Mouse (Mus musculus): Measurements from ENCODE around the gene Crb3. TPM values are rescaled to one million over a fixed set of nuclear protein-coding genes. Genes with fewer than 3 reads are reported as not detected.

Gene Crb3
- polyA plus RNA-seq, 1 experiment = 395 TPM

DNA sequence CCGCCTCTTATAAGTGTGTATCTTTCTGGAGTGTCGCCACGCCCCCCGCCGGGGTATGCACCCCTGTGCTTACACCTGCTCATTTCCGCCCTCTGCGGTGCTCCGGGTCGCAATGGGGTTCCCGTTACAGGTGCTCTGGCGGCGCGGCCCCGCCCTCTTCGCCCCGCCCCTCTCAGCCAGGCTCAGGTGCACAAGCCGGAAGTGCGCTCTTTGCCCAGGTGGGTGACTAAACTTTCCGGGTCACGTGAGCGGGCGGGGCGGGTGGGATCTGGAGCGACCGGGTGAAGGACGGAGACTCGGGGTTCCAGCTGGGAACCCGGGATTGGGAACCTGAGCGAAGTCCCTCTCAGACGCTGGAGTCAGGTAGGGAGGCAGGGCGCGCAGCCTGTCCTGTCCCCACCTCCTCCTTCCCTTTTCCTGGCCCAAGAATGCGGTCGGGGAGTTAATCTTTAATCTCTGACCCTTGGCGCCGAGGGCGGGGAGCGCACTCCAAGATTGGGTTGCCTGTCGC, 3.2 kb downstream of the Crb3 start:
- H3K36me3 ChIP-seq (ENCODE audit: control insufficient read depth, insufficient read depth, low read length) = peaks cover 21% of the 10 kb centered on the region
- peak overlapping the region; percentile 72 for H3K4me3 ChIP-seq (ENCODE audit: low read depth, low read length)
- no peaks in the 10 kb centered on the region for H3K27me3 ChIP-seq (ENCODE audit: control insufficient read depth, insufficient read depth, low read length)
- H3K4me1 ChIP-seq (ENCODE audit: control insufficient read depth, insufficient read depth, insufficient read length, low read length) = peaks cover 13% of the 10 kb centered on the region; the same call in 1 of the 2 replicates
- 2% methylated on average over 39 of the region's 39 CpGs for WGBS
- no peak for TF ChIP-seq CTCF (IDR thresholded peaks at IDR 0.05; ENCODE audit: extremely low read depth, insufficient read length, insufficient replicate concordance, low read depth, low read length)
- TF ChIP-seq POLR2A (IDR thresholded peaks at IDR 0.05; ENCODE audit: low read depth, low read length) = peak; percentile 67; the same call in 1 of the 2 replicates
- peak overlapping the region; percentile 98 for H3K27ac ChIP-seq (ENCODE audit: insufficient read depth, low read depth, low read length)

DNA sequence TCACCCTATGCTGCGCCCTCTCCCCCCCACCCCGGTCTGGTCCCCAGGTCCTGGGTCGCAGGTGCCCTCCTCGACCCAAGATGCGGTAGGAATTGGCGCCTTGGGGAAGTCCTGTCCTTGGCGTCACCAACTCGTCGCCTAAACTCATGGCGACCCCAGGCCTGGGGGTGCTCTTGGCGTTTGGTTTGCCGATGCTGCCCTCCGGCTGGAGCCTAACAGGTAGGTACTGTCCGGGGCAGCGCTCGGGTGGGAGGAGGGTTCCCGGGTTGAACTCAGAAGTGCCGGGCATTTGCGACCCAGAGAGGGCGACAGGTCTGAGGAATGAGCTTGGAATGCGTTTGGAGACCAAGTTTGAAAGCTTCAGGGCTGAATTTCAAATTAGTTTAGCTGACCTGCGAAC, 3.6 kb downstream of the Crb3 start:
- Histone ChIP-seq H3K36me3 (ENCODE audit: control insufficient read depth, insufficient read depth, low read length) (peaks cover 26% of the 10 kb centered on the region), H3K27me3 (ENCODE audit: control insufficient read depth, insufficient read depth, low read length) (no peaks in the 10 kb centered on the region), H3K4me1 (ENCODE audit: control insufficient read depth, insufficient read depth, insufficient read length, low read length) (peaks cover 13% of the 10 kb centered on the region; the same call in 1 of the 2 replicates), H3K27ac (ENCODE audit: insufficient read depth, low read depth, low read length) (peak overlapping the region; percentile 98), H3K4me3 (ENCODE audit: low read depth, low read length) (peak overlapping the region; percentile 72)
- TF ChIP-seq POLR2A (IDR thresholded peaks at IDR 0.05; ENCODE audit: low read depth, low read length) (no peak), CTCF (IDR thresholded peaks at IDR 0.05; ENCODE audit: extremely low read depth, insufficient read length, insufficient replicate concordance, low read depth, low read length) (no peak)
- 5% methylated on average over 22 of the region's 22 CpGs for WGBS

DNA sequence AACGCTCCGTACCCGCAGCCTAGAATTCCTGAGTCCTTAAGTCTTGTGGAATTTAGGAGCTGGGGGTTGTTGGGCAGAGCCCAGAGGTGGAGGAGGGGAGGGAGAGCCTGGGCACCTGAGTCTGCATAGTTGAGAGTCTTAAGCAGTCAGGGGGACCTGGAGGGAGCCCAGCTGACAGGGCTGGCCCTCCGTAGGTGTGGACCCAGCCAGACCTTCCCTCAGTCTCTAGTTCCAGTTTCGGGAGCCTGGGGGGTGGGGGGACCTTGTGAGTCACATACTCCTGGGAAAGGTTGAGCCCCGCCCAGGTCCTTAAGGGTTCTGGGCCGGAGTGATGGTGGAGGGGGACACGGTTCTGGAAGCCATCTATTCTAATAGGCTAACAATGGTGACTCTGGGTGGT, 4.1 kb downstream of the Crb3 start:
- Histone ChIP-seq H3K36me3 (ENCODE audit: control insufficient read depth, insufficient read depth, low read length) (peaks cover 28% of the 10 kb centered on the region), H3K27ac (ENCODE audit: insufficient read depth, low read depth, low read length) (peak overlapping the region; percentile 98), H3K4me1 (ENCODE audit: control insufficient read depth, insufficient read depth, insufficient read length, low read length) (peaks cover 13% of the 10 kb centered on the region; the same call in 1 of the 2 replicates), H3K27me3 (ENCODE audit: control insufficient read depth, insufficient read depth, low read length) (no peaks in the 10 kb centered on the region), H3K4me3 (ENCODE audit: low read depth, low read length) (peak overlapping the region; percentile 72)
- TF ChIP-seq POLR2A (IDR thresholded peaks at IDR 0.05; ENCODE audit: low read depth, low read length) (peak; percentile 28; the same call in 1 of the 2 replicates), CTCF (IDR thresholded peaks at IDR 0.05; ENCODE audit: extremely low read depth, insufficient read length, insufficient replicate concordance, low read depth, low read length) (no peak)
- 8% methylated on average over 8 of the region's 8 CpGs for WGBS

DNA sequence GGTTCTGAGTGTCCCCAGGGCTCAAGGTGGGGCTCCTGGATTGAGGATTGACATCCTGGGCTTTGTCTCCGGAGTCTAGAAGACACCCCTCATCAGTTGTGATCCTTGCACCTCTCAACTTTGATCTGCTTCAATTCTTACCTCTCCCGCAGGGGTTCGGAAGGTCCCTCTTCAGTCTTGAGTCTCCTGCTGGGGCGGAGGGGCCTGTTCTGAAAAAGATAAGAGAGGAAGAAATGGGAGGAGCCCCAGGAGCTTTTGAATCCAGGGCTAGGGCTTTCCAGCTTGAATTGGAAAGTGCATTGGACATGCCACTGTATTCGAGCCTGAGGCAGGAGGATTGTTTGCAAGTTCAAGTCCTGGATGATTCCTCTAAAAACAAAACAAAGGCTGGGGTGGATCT, 8.0 kb downstream of the Crb3 start:
- H3K27me3 ChIP-seq (ENCODE audit: control insufficient read depth, insufficient read depth, low read length) = no peaks in the 10 kb centered on the region
- no peak overlapping the region for H3K27ac ChIP-seq (ENCODE audit: insufficient read depth, low read depth, low read length)
- peaks cover 33% of the 10 kb centered on the region for H3K36me3 ChIP-seq (ENCODE audit: control insufficient read depth, insufficient read depth, low read length)
- 79% methylated on average over 5 of the region's 5 CpGs for WGBS
- H3K4me1 ChIP-seq (ENCODE audit: control insufficient read depth, insufficient read depth, insufficient read length, low read length) = peaks cover 8% of the 10 kb centered on the region; the same call in 1 of the 2 replicates
- no peak overlapping the region for H3K4me3 ChIP-seq (ENCODE audit: low read depth, low read length)
- TF ChIP-seq POLR2A (IDR thresholded peaks at IDR 0.05; ENCODE audit: low read depth, low read length) (no peak), CTCF (IDR thresholded peaks at IDR 0.05; ENCODE audit: extremely low read depth, insufficient read length, insufficient replicate concordance, low read depth, low read length) (no peak)

DNA sequence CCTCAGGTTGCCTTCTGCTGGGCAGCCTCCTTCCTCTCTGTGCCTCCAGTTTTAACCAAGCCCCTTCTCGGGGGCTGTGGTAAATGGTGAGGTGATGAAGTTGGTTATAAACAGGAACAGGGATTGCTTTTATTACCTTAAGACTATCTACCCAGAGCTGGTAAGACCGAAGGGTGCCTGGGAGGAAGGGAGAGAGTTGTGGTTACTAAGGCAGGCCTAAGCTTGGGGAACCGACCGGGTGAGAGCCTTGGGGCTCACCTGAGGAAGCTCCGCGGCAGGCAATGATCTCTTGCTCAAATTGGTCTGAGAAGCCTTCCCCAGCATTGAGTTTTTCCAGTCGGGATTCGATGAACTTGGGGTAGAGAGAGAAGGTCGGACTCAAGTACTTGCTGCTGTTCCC, 11.4 kb downstream of the Crb3 start:
- no peak overlapping the region for H3K27ac ChIP-seq (ENCODE audit: insufficient read depth, low read depth, low read length)
- peaks cover 2% of the 10 kb centered on the region; the same call in 1 of the 2 replicates for H3K4me1 ChIP-seq (ENCODE audit: control insufficient read depth, insufficient read depth, insufficient read length, low read length)
- H3K4me3 ChIP-seq (ENCODE audit: low read depth, low read length) = no peak overlapping the region
- 19% methylated on average over 9 of the region's 9 CpGs for WGBS
- H3K27me3 ChIP-seq (ENCODE audit: control insufficient read depth, insufficient read depth, low read length) = no peaks in the 10 kb centered on the region
- no peak for TF ChIP-seq CTCF (IDR thresholded peaks at IDR 0.05; ENCODE audit: extremely low read depth, insufficient read length, insufficient replicate concordance, low read depth, low read length)
- no peak for TF ChIP-seq POLR2A (IDR thresholded peaks at IDR 0.05; ENCODE audit: low read depth, low read length)
- peaks cover 29% of the 10 kb centered on the region for H3K36me3 ChIP-seq (ENCODE audit: control insufficient read depth, insufficient read depth, low read length)

DNA sequence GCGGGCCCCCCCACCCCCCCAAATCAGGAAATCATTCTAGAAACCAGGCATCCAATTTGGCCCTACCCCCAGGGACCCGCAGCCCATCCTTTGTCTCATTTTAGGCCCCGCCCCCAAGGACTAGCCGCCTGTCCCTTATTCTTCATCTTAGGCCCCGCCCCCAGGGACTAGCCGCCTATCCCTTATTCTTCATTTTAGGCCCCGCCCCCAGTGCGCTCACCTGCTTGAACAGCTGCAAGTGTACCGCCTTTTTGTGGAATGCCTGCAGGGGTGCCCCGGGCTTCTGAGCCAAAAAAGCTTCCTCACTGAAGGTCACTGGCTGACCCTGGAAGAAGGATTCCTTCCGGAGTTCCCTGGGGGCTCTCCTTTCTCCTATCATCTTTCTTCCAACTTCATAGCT, 11.8 kb downstream of the Crb3 start:
- Histone ChIP-seq H3K4me1 (ENCODE audit: control insufficient read depth, insufficient read depth, insufficient read length, low read length) (no peaks in the 10 kb centered on the region), H3K27me3 (ENCODE audit: control insufficient read depth, insufficient read depth, low read length) (no peaks in the 10 kb centered on the region), H3K36me3 (ENCODE audit: control insufficient read depth, insufficient read depth, low read length) (peaks cover 25% of the 10 kb centered on the region), H3K4me3 (ENCODE audit: low read depth, low read length) (no peak overlapping the region), H3K27ac (ENCODE audit: insufficient read depth, low read depth, low read length) (no peak overlapping the region)
- 11% methylated on average over 11 of the region's 11 CpGs for WGBS
- no peak for TF ChIP-seq CTCF (IDR thresholded peaks at IDR 0.05; ENCODE audit: extremely low read depth, insufficient read length, insufficient replicate concordance, low read depth, low read length)
- TF ChIP-seq POLR2A (IDR thresholded peaks at IDR 0.05; ENCODE audit: low read depth, low read length) = no peak

DNA sequence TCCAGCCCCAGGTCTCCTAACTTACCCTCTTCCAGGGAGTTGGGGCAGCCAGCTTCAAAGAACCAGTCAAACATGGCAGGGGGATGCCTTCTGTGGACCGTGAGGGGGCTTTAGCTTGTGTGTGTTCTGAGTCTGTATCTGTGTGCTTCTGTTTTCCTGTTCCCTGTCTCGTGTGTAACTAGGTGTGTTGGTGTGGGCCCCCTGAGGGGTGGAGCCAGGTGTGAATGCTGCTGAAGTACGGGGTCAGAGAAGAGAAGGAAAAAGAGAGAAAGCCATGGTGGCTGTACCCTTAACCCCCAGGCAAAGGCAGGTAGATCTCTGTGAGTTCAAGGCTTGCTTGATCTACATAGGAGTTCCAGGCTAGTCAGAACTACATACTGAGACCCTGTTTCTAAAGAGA, 18.0 kb downstream of the Crb3 start:
- no peaks in the 10 kb centered on the region; the same call in 1 of the 2 replicates for H3K4me1 ChIP-seq (ENCODE audit: control insufficient read depth, insufficient read depth, insufficient read length, low read length)
- 38% methylated on average over 3 of the region's 3 CpGs for WGBS
- no peak overlapping the region for H3K27ac ChIP-seq (ENCODE audit: insufficient read depth, low read depth, low read length)

More for the DNA sequence above, 18.0 kb downstream of the Crb3 start:
- Histone ChIP-seq H3K36me3 (ENCODE audit: control insufficient read depth, insufficient read depth, low read length) (no peaks in the 10 kb centered on the region), H3K4me3 (ENCODE audit: low read depth, low read length) (no peak overlapping the region), H3K27me3 (ENCODE audit: control insufficient read depth, insufficient read depth, low read length) (no peaks in the 10 kb centered on the region)
- TF ChIP-seq CTCF (IDR thresholded peaks at IDR 0.05; ENCODE audit: extremely low read depth, insufficient read length, insufficient replicate concordance, low read depth, low read length) (no peak), POLR2A (IDR thresholded peaks at IDR 0.05; ENCODE audit: low read depth, low read length) (no peak)

Measured in small intestine, adult 2 months (tissue).